Mouse (Mus musculus) testis, adult 2 months (tissue): ENCODE data around the gene Epb41l2.

ENCODE experiments used
- CTCF ChIP-seq: fragments of 200-500 bp; IDR thresholded peaks from 2 replicates; pipeline ENCODE4 v1.5.1; 2012; ENCODE audit warnings: low read depth, mild to moderate bottlenecking, inconsistent platforms, low read length, moderate library complexity; ENCODE audit not compliant: control insufficient read depth, insufficient read depth, insufficient replicate concordance
- POLR2A ChIP-seq: fragments of 200-500 bp; IDR thresholded peaks from 2 replicates; pipeline ENCODE4 v1.6.1; 2012; ENCODE audit warnings: low read depth, mild to moderate bottlenecking, inconsistent platforms, low read length, moderate library complexity; ENCODE audit not compliant: control insufficient read depth

DNA sequence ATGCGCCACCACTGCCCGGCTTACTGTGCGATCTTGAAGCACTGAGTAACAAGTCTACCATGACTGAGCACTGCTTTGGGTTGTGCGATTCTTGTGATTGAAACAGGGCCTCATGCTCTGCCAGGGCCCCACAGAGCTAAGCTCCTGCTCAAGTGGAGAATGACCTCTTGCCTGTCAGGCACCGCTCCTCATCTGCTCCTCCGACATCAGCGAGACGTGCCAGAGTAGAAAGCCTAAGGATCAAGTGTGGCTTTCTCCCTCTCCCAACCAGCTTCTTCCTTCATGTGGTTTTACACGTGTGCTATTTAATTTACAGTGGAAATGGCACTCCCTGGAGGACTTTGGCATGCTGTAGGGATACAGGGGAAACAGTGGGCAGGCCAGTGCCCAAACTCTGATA, 10.1 kb downstream of the Epb41l2 start:
- TF ChIP-seq POLR2A (no peak), CTCF (no peak)
